Mouse (Mus musculus) embryo, embryonic 11.5 days (tissue): Measurements from ENCODE around the gene Fryl.
"Not testable (repeated sequence)": the region's sequence is repeated elsewhere in the genome, so short reads cannot be mapped to it uniquely, and the experiment has no call there.

Source experiments
- DNase-seq: peaks from one replicate; pipeline ENCODE4 v3.0.0-alpha.2; 2012; ENCODE audit warnings: low read depth, low spot score

Fryl gene

GRCm38 (mm10) chr5:73012884-73013610, 243.4 kb downstream of the Fryl start:
- DNase-seq, result not testable (repeated sequence)

- not testable (repeated sequence) for DNase-seq
Measured at GRCm38 (mm10) chr5:73011806-73012205, 244.6 kb downstream of the Fryl start.

- not testable (repeated sequence) for DNase-seq
Measured at GRCm38 (mm10) chr5:73008230-73008629, 248.2 kb downstream of the Fryl start.

- DNase-seq, result no peak
Measured at GRCm38 (mm10) chr5:73007582-73007959, 248.8 kb downstream of the Fryl start.

GRCm38 (mm10) chr5:73006784-73007581, 249.4 kb downstream of the Fryl start, which contains the start of gene Slc10a4:
TSS of gene Slc10a4 (plus strand) at chr5:73006883.
- no peak for DNase-seq

GRCm38 (mm10) chr5:73004046-73004445, 252.4 kb downstream of the Fryl start:
- DNase-seq, result no peak

- not testable (repeated sequence) for DNase-seq
Measured at GRCm38 (mm10) chr5:72998546-72998945, 257.9 kb downstream of the Fryl start.

- DNase-seq, result no peak
Measured at GRCm38 (mm10) chr5:72995379-72995778, 261.0 kb downstream of the Fryl start.

- DNase-seq, result no peak
Measured at GRCm38 (mm10) chr5:72994928-72995327, 261.5 kb downstream of the Fryl start.

- no peak for DNase-seq
Measured at GRCm38 (mm10) chr5:72994424-72994823, 262.0 kb downstream of the Fryl start.

GRCm38 (mm10) chr5:72992474-72992873, 263.9 kb downstream of the Fryl start:
- DNase-seq, result no peak

GRCm38 (mm10) chr5:72989756-72990155, 266.7 kb downstream of the Fryl start:
- DNase-seq, result no peak

- no peak for DNase-seq
Measured at GRCm38 (mm10) chr5:72987786-72988185, 268.6 kb downstream of the Fryl start.

GRCm38 (mm10) chr5:72984091-72984490, 272.3 kb downstream of the Fryl start:
- peak; percentile 44 for DNase-seq

GRCm38 (mm10) chr5:72976539-72976938, 279.9 kb downstream of the Fryl start:
- DNase-seq, result no peak

- DNase-seq, result no peak
Measured at GRCm38 (mm10) chr5:72975996-72976395, 280.4 kb downstream of the Fryl start.

GRCm38 (mm10) chr5:72974602-72975001, 281.8 kb downstream of the Fryl start, which contains the start of gene Gm10135:
TSS of gene Gm10135 (minus strand) at chr5:72974702.
- DNase-seq, result no peak

GRCm38 (mm10) chr5:72972934-72973333, 283.5 kb downstream of the Fryl start:
- no peak for DNase-seq

- DNase-seq, result no peak
Measured at GRCm38 (mm10) chr5:72972435-72972834, 284.0 kb downstream of the Fryl start.
